Mouse (Mus musculus) midbrain, embryonic 16.5 days (tissue): ENCODE results near the gene Jmjd1c. TPM values are rescaled to one million over a fixed set of nuclear protein-coding genes. Genes with fewer than 3 reads are reported as not detected.
"Not testable (repeated sequence)": the region's sequence is repeated elsewhere in the genome, so short reads cannot be mapped to it uniquely, and the experiment has no call there.

Experiments used
- ATAC-seq: fragments of 200-750 bp; cut with Nextera tagmentation; 2 replicates; pipeline ENCODE4 v1.8.0; 2017; ENCODE audit warnings: moderate TSS enrichment
- H3K27ac ChIP-seq: fragments of 300-500 bp; sonication (generic); 2 replicates; pipeline ENCODE4 v1.5.1; 2014; ENCODE audit warnings: mild to moderate bottlenecking, low read length, mixed read lengths
- H3K27me3 ChIP-seq: fragments of 300-500 bp; sonication (generic); 2 replicates; pipeline ENCODE4 v1.6.1; 2014; ENCODE audit warnings: low read depth, low read length, mixed read lengths; ENCODE audit not compliant: control insufficient read depth, insufficient read depth
- H3K36me3 ChIP-seq: fragments of 300-500 bp; sonication (generic); 2 replicates; pipeline ENCODE4 v1.6.1; 2014; ENCODE audit warnings: mild to moderate bottlenecking, low read length, moderate library complexity, mixed read lengths; ENCODE audit not compliant: control insufficient read depth, insufficient read depth
- H3K4me1 ChIP-seq: fragments of 300-500 bp; sonication (generic); 2 replicates; pipeline ENCODE4 v1.6.1; 2014; ENCODE audit warnings: mild to moderate bottlenecking, low read length, mixed read lengths; ENCODE audit not compliant: control insufficient read depth, insufficient read depth
- H3K4me2 ChIP-seq: fragments of 300-500 bp; sonication (generic); 2 replicates; pipeline ENCODE4 v1.6.1; 2014; ENCODE audit warnings: mild to moderate bottlenecking, low read length, mixed read lengths
- H3K4me3 ChIP-seq: fragments of 300-500 bp; sonication (generic); 2 replicates; pipeline ENCODE4 v1.5.1; 2014; ENCODE audit warnings: low read depth, mild to moderate bottlenecking, low read length, moderate library complexity, mixed read lengths
- H3K9ac ChIP-seq: fragments of 300-500 bp; sonication (generic); 2 replicates; pipeline ENCODE4 v1.6.1; 2014; ENCODE audit warnings: low read depth, low read length, mixed read lengths
- H3K9me3 ChIP-seq: fragments of 300-500 bp; sonication (generic); replicated peaks from 2 replicates; pipeline ENCODE4 v1.6.1; 2014; ENCODE audit warnings: mild to moderate bottlenecking, low read length, mixed read lengths; ENCODE audit not compliant: control insufficient read depth, poor library complexity, severe bottlenecking
- WGBS: fragments of 180-500 bp; shearing (Covaris S2); extraction: QIAGEN DNeasy Blood & Tissue Kit; methylation state at CpG from one replicate; pipeline ENCODE4 v1.1.7; 2014; 5-methylcytosine and 5-hydroxymethylcytosine counted together
- polyA plus RNA-seq: library from polyadenylated mRNA; unstranded; fragments of >200 nt; fragmentation: Nextera tagmentation; extraction: Ambion mirVana; gene quantifications from 2 replicates; pipeline ENCODE4 v1.2.1, GENCODE M21; 2015

The Jmjd1c gene
- polyA plus RNA-seq, 1 experiment from 2014 or later: 41.7 TPM

- H3K36me3 ChIP-seq: no peaks in the 10 kb centered on the region
- 60% methylated on average over 18 of the region's 19 CpGs for WGBS
- H3K4me2 ChIP-seq: no peak overlapping the region
- H3K27ac ChIP-seq: no peak overlapping the region
- no peak overlapping the region for H3K9ac ChIP-seq
- no peaks in the 10 kb centered on the region for H3K27me3 ChIP-seq
- no peak for ATAC-seq
- H3K4me3 ChIP-seq: no peak overlapping the region
- peaks cover 63% of the 10 kb centered on the region for H3K4me1 ChIP-seq
- H3K9me3 ChIP-seq: no peaks in the 10 kb centered on the region
Measured at GRCm38 (mm10) chr10:67105331-67106217, 9.6 kb downstream of the Jmjd1c start.

- Histone ChIP-seq H3K9me3 (no peaks in the 10 kb centered on the region), H3K4me1 (peaks cover 57% of the 10 kb centered on the region), H3K9ac (no peak overlapping the region), H3K4me2 (no peak overlapping the region), H3K4me3 (no peak overlapping the region), H3K27me3 (no peaks in the 10 kb centered on the region), H3K27ac (no peak overlapping the region), H3K36me3 (no peaks in the 10 kb centered on the region)
- 0 out of 2 replicates have a peak, but pooled peaks have one; percentile 29 for ATAC-seq
- WGBS: 47% methylated on average over 6 of the region's 6 CpGs
Measured at GRCm38 (mm10) chr10:67106400-67106799, 10.5 kb downstream of the Jmjd1c start.

GRCm38 (mm10) chr10:67107017-67107761, 11.3 kb downstream of the Jmjd1c start:
- no peaks in the 10 kb centered on the region for H3K9me3 ChIP-seq
- H3K9ac ChIP-seq: no peak overlapping the region
- no peaks in the 10 kb centered on the region for H3K36me3 ChIP-seq
- H3K4me1 ChIP-seq: peaks cover 55% of the 10 kb centered on the region
- H3K27ac ChIP-seq: no peak overlapping the region
- WGBS: 69% methylated on average over 9 of the region's 9 CpGs
- H3K27me3 ChIP-seq: no peaks in the 10 kb centered on the region
- H3K4me2 ChIP-seq: no peak overlapping the region
- ATAC-seq: no peak
- H3K4me3 ChIP-seq: no peak overlapping the region

- ATAC-seq: no peak
- Histone ChIP-seq H3K36me3 (no peaks in the 10 kb centered on the region), H3K4me3 (no peak overlapping the region), H3K4me1 (peaks cover 49% of the 10 kb centered on the region), H3K9me3 (no peaks in the 10 kb centered on the region), H3K27me3 (no peaks in the 10 kb centered on the region), H3K27ac (no peak overlapping the region), H3K9ac (no peak overlapping the region), H3K4me2 (no peak overlapping the region)
- 46% methylated on average over 9 of the region's 9 CpGs for WGBS
Measured at GRCm38 (mm10) chr10:67108096-67108495, 12.2 kb downstream of the Jmjd1c start.

DNA sequence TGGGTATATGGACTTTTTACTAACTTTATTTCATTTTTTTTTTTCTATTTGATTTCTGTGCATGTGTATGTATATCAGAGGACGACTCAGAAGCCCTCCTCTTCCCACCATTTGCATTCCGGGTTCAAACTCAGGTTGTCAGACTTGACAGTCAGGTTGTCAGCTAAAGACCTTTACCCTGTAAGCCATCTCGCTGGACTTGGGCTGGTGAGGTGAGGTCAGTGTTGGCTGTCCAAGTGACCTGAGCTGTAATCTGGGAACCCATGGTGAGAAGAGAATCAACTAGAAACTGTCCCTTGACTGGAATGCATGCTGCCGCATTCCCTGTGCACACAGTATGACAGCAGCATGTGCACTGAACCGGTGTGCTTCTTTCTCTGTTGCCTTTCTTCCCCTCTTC, 13.7 kb downstream of the Jmjd1c start:
- ATAC-seq: no peak
- no peaks in the 10 kb centered on the region for H3K36me3 ChIP-seq
- H3K4me2 ChIP-seq: no peak overlapping the region
- H3K27ac ChIP-seq: no peak overlapping the region
- no peak overlapping the region for H3K4me3 ChIP-seq
- no peaks in the 10 kb centered on the region for H3K9me3 ChIP-seq
- no peaks in the 10 kb centered on the region for H3K27me3 ChIP-seq
- peaks cover 34% of the 10 kb centered on the region for H3K4me1 ChIP-seq
- no peak overlapping the region for H3K9ac ChIP-seq
- WGBS: 92% methylated on average over 5 of the region's 5 CpGs

- WGBS: 67% methylated on average over 14 of the region's 14 CpGs
- no peak overlapping the region for H3K4me3 ChIP-seq
- no peaks in the 10 kb centered on the region for H3K9me3 ChIP-seq
- peaks cover 32% of the 10 kb centered on the region for H3K4me1 ChIP-seq
- H3K27ac ChIP-seq: no peak overlapping the region
- H3K4me2 ChIP-seq: no peak overlapping the region
- no peak for ATAC-seq
- H3K9ac ChIP-seq: no peak overlapping the region
- no peaks in the 10 kb centered on the region for H3K36me3 ChIP-seq
- H3K27me3 ChIP-seq: no peaks in the 10 kb centered on the region
Measured at GRCm38 (mm10) chr10:67111044-67111798, 15.3 kb downstream of the Jmjd1c start.

GRCm38 (mm10) chr10:67111799-67112177, 15.9 kb downstream of the Jmjd1c start:
- H3K27ac ChIP-seq: no peak overlapping the region
- WGBS: 92% methylated on average over 5 of the region's 5 CpGs
- H3K4me3 ChIP-seq: no peak overlapping the region
- no peaks in the 10 kb centered on the region for H3K27me3 ChIP-seq
- no peaks in the 10 kb centered on the region for H3K36me3 ChIP-seq
- peaks cover 33% of the 10 kb centered on the region for H3K4me1 ChIP-seq
- H3K9me3 ChIP-seq: no peaks in the 10 kb centered on the region
- H3K9ac ChIP-seq: no peak overlapping the region
- ATAC-seq: no peak
- no peak overlapping the region for H3K4me2 ChIP-seq

DNA sequence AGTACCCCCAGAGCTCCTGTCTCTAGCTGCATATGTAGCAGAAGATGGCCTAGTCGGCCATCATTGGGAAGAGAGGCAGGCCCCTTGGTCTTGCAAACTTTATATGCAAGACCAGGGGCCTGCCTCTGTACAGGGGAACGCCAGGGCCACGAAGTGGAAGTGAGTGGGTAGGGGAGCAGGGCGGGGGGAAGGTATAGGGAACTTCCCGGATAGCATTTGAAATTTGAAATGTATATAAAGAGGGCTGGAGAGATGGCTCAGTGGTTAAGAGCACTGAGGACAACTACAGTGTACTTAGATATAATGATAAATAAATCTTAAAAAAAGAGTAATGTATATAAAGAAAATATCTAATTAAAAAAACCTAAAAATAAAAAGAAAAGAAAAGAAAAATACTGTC, 17.0 kb downstream of the Jmjd1c start:
- H3K9me3 ChIP-seq, H3K27me3 ChIP-seq, H3K9ac ChIP-seq, H3K27ac ChIP-seq, H3K36me3 ChIP-seq, H3K4me2 ChIP-seq, H3K4me3 ChIP-seq, ATAC-seq: not testable (repeated sequence)
- WGBS: 87% methylated on average over 5 of the region's 5 CpGs
- H3K4me1 ChIP-seq: peaks cover 24% of the 10 kb centered on the region
